Mouse (Mus musculus): ENCODE measurements at regions not wholly inside any gene's neighbourhood (a gene's known extent, or its start where the extent isn't known, plus 50 kb on each side); places are given as distances from the start of the nearest gene placed in this dataset.

GRCm38 (mm10) chr4:91081447-91081846 is 319.1 kb downstream of the Elavl2 start:
- dilution Hi-C loops (cut with MboI; ENCODE audit: extremely low pct_ligation_motif_present, extremely low pct_unique_long_range_greater_than_20kb, low sequenced_read_pairs), result no loop called here

GRCm38 (mm10) chr4:91080620-91081441 is 319.8 kb downstream of the Elavl2 start:
- H3K4me1 ChIP-seq (ENCODE audit: control insufficient read depth in 1 of 2, insufficient read depth in 2 of 2), result no peaks in the 10 kb centered on the region
- H3K36me3 ChIP-seq (replicated peaks in 1 of 2; ENCODE audit: control insufficient read depth in 1 of 2, insufficient read depth in 1 of 2, low read length in 1 of 2), result no peaks in the 10 kb centered on the region
- no peak for TF ChIP-seq MAFK (IDR thresholded peaks at IDR 0.05; ENCODE audit: insufficient replicate concordance, low read length)
- TF ChIP-seq EP300 (IDR thresholded peaks at IDR 0.05; ENCODE audit: low read length), result no peak
- TF ChIP-seq IRF4 (IDR thresholded peaks at IDR 0.05; ENCODE audit: low read depth, low read length), result no peak
- TF ChIP-seq RCOR1 (conservative IDR thresholded peaks at IDR 0.05; ENCODE audit: low read depth, low read length), result no peak
- no peak for TF ChIP-seq CHD2 (IDR thresholded peaks at IDR 0.05; ENCODE audit: low read length)
- no peak for TF ChIP-seq USF1 (IDR thresholded peaks at IDR 0.05; ENCODE audit: low read depth, low read length)
- no peak for TF ChIP-seq ELF1 (IDR thresholded peaks at IDR 0.05; ENCODE audit: low read depth, low read length)
- no peak for TF ChIP-seq ZMIZ1 (IDR thresholded peaks at IDR 0.05; ENCODE audit: low read depth, low read length)
- TF ChIP-seq CHD1 (IDR thresholded peaks at IDR 0.05; ENCODE audit: low read depth, low read length), result no peak
- TF ChIP-seq POLR2AphosphoS2 (IDR thresholded peaks at IDR 0.05; ENCODE audit: low read depth, low read length), result no peak
- TF ChIP-seq NELFE (IDR thresholded peaks at IDR 0.05; ENCODE audit: low read depth, low read length), result no peak
- TF ChIP-seq JUND (conservative IDR thresholded peaks at IDR 0.05; ENCODE audit: low read depth, low read length), result no peak
- peaks cover 49% of the 10 kb centered on the region for H3K9me3 ChIP-seq (replicated peaks; ENCODE audit: low read length)
- no peak for DNase-seq (ENCODE audit: extremely low read depth)
- no peaks in the 10 kb centered on the region for H3K27me3 ChIP-seq (replicated peaks)
- no peak overlapping the region for H3K4me2 ChIP-seq (ENCODE audit: insufficient read depth, low read depth, poor library complexity, severe bottlenecking)
- H3K4me3 ChIP-seq (replicated peaks in 1 of 3; ENCODE audit: low read depth in 2 of 3, low read length in 2 of 3, poor library complexity in 1 of 3), result no peak overlapping the region
- H3K27ac ChIP-seq (ENCODE audit: insufficient read depth, low read depth), result no peak overlapping the region
- no peaks in the 10 kb centered on the region for H3K79me2 ChIP-seq (replicated peaks; ENCODE audit: control insufficient read depth, extremely low read depth, insufficient read depth, poor library complexity, severe bottlenecking)
- H3K9ac ChIP-seq (ENCODE audit: insufficient read depth, low read depth), result no peak overlapping the region
- in situ Hi-C loops (cut with MboI; ENCODE audit: low pct_ligation_motif_present, low pct_unique_long_range_greater_than_20kb, low sequenced_read_pairs), result no loop called here
- dilution Hi-C loops (cut with MboI; ENCODE audit: extremely low pct_ligation_motif_present, extremely low pct_unique_long_range_greater_than_20kb, low sequenced_read_pairs), result no loop called here

More at GRCm38 (mm10) chr4:91081447-91081846, 319.1 kb downstream of the Elavl2 start:
- Histone ChIP-seq H3K27ac (ENCODE audit: insufficient read depth, low read depth) (no peak overlapping the region), H3K4me3 (replicated peaks in 1 of 3; ENCODE audit: low read depth in 2 of 3, low read length in 2 of 3, poor library complexity in 1 of 3) (no peak overlapping the region), H3K36me3 (replicated peaks in 1 of 2; ENCODE audit: control insufficient read depth in 1 of 2, insufficient read depth in 1 of 2, low read length in 1 of 2) (no peaks in the 10 kb centered on the region), H3K4me1 (ENCODE audit: control insufficient read depth in 1 of 2, insufficient read depth in 2 of 2) (no peaks in the 10 kb centered on the region), H3K4me2 (ENCODE audit: insufficient read depth, low read depth, poor library complexity, severe bottlenecking) (no peak overlapping the region), H3K9me3 (replicated peaks; ENCODE audit: low read length) (peaks cover 53% of the 10 kb centered on the region), H3K9ac (ENCODE audit: insufficient read depth, low read depth) (no peak overlapping the region), H3K79me2 (replicated peaks; ENCODE audit: control insufficient read depth, extremely low read depth, insufficient read depth, poor library complexity, severe bottlenecking) (no peaks in the 10 kb centered on the region), H3K27me3 (replicated peaks) (no peaks in the 10 kb centered on the region)
- in situ Hi-C loops (cut with MboI; ENCODE audit: low pct_ligation_motif_present, low pct_unique_long_range_greater_than_20kb, low sequenced_read_pairs), result no loop called here
- no peak for DNase-seq (ENCODE audit: extremely low read depth)
- TF ChIP-seq ZMIZ1 (IDR thresholded peaks at IDR 0.05; ENCODE audit: low read depth, low read length) (no peak), CHD2 (IDR thresholded peaks at IDR 0.05; ENCODE audit: low read length) (no peak), E2F4 (IDR thresholded peaks at IDR 0.05; ENCODE audit: insufficient replicate concordance, low read depth, low read length) (no peak), MYC (IDR thresholded peaks at IDR 0.05; ENCODE audit: low read depth, low read length) (no peak), JUND (conservative IDR thresholded peaks at IDR 0.05; ENCODE audit: low read depth, low read length) (no peak), UBTF (IDR thresholded peaks at IDR 0.05; ENCODE audit: low read depth, low read length) (no peak), JUN (IDR thresholded peaks at IDR 0.05; ENCODE audit: insufficient read depth, low read depth, low read length) (no peak), SMC3 (IDR thresholded peaks at IDR 0.05; ENCODE audit: low read depth, low read length) (no peak), MXI1 (IDR thresholded peaks at IDR 0.05; ENCODE audit: low read depth, low read length) (no peak)

Data from CH12.LX (cell line).